Mouse (Mus musculus) cerebellum, adult 2 months (tissue): ENCODE measurements at regions not wholly inside any gene's neighbourhood (a gene's known extent, or its start where the extent isn't known, plus 50 kb on each side); places are given as distances from the start of the nearest gene placed in this dataset.

Experiments
- CTCF ChIP-seq: fragments of 200-500 bp; IDR thresholded peaks from 2 replicates; pipeline ENCODE4 v1.5.1; 2011; ENCODE audit warnings: low read depth, mild to moderate bottlenecking, control low read depth, low read length, moderate library complexity, borderline replicate concordance; ENCODE audit not compliant: insufficient read depth
- POLR2A ChIP-seq: fragments of 200-500 bp; IDR thresholded peaks from 2 replicates; pipeline ENCODE4 v1.6.1; 2011; ENCODE audit warnings: low read length, control low read depth, borderline replicate concordance; ENCODE audit not compliant: insufficient read depth

GRCm38 (mm10) chr13:75439170-75439569 is 267.4 kb upstream of the Ell2 start:
- TF ChIP-seq POLR2A: no peak
- TF ChIP-seq CTCF: no peak
